Mouse (Mus musculus) cerebral cortex, adult 2 months (tissue): ENCODE data around the gene Ubxn7.

Experiments
- WGBS: fragments of 180-500 bp; shearing (Covaris S2); methylation state at CpG from one replicate; pipeline ENCODE4 v1.1.7; 2018; 5-methylcytosine and 5-hydroxymethylcytosine counted together

The Ubxn7 gene

DNA sequence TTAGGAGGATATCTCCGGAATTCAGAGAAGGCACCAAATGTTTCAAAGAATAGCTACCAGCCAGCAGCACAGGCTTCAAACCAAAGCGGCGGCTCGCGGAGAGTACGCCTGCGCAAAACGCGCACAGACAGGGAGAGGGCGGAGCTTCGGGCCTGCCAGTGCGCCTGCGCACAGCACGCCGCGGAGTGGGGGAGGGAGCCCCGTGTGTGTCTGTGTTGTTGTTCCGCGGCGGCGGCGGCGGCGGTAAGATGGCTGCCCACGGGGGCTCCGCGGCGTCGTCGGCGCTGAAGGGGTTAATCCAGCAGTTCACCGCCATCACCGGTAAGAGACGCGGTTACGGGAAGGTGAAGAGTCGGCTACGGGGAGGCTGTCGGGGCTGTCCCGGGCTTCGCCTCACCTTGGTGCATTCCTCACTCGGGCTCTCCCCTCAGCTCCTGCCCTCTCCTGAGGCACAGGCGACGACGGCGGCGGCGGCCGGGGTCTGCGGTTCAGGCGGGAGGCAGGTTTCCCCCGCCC lies at the start of gene Ubxn7:
Ubxn7 (plus strand) TSS at position 218 of the 516 bp plus-strand sequence.
- under 1% methylated on average over 52 of the region's 52 CpGs for WGBS

DNA sequence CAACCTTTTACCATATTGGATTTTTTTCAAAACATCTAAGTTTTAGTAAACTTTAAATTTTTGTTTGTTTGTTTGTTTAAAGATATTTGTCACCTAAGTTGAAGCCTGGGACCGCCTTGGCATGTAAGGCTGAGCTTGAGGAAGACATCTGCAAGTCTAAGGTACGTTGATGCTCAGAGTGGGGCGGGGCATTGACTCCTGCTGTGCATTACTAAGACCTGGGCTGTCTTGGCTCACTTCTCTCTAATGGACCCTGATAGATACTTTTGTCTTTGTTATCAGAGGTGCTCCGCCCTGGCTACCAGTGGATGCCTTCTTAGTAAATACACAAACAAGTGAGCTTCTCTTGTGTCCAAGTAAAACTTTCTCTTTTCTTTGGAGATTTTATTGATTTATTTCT lies 40.2 kb upstream of the Ubxn7 start:
- 96% methylated on average over 4 of the region's 4 CpGs for WGBS

DNA sequence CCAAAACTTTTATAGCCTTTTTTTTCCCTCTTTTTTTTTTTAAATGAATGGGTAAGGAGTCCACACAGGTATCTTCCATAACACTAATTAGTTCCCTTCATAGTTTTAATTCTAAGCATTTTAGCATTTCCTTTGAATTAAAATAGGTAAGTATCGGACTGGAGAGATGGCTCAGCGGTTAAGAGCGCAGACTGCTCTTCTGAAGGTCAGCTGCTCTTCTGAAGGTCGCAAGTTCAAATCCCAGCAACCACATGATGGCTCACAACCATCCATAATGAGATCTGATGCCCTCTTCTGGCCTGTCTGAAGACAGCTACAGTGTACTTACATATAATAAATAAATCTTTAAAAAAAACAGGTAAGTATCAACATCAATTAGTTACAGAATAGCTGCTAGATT lies 32.4 kb upstream of the Ubxn7 start:
- 98% methylated on average over 4 of the region's 4 CpGs for WGBS

DNA sequence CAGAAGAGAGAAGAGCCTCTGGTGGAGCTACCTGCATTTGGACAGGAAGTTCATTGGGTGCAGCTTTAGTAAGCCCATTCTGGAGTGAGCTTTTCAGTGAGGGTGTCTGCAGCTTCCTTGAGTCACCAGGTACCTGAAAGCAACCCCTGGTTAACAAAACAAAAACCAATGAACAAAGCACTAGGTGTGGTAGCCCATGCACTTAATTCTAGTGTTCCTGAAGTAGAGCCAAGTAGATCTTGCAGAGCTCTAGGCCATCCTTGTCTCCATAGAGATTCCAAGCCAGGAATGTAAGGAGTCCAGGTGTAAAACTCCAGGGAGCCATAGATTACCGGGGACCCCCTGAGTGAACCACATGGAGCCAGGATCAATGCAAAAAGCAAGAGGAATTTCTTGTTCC lies 29.0 kb upstream of the Ubxn7 start:
- WGBS: 48% methylated on average over 1 of the region's 1 CpGs

DNA sequence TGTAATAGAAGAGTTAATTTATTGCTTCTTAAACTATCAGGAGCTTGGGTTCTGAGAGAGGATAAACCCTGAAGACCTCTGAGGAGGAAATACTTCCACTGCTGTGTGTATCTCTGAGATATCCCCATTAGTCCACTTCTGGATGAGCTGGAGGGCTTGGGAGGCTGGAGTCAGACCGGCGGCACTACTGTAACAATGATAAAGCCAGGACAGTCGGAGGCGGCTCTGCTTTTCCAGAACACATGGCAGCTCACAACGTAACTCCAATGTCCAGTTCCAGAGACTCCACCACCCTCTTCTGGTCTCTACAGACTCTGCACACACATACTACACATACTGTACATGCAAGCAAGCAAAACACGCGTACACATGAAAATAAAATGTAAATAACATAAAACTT lies 28.2 kb upstream of the Ubxn7 start:
- WGBS: 98% methylated on average over 7 of the region's 7 CpGs

DNA sequence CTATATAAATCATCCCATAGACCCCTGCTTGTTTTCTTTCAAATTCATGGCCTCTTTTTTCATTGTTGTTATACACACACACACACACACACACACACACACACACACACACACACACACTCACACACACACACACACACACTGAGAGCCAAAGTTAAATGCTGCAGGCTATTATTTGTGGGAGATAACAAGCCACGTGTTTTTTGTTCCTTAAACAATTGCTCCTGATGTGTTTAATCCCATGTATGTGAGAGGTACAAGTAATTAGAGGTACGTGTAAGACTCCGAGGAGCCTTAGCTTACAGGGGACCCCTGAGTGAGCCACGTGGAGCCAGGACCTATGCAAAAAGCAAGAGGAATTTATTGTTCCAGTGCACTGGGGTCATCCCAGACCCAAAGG lies 20.1 kb upstream of the Ubxn7 start:
- 71% methylated on average over 4 of the region's 4 CpGs for WGBS

DNA sequence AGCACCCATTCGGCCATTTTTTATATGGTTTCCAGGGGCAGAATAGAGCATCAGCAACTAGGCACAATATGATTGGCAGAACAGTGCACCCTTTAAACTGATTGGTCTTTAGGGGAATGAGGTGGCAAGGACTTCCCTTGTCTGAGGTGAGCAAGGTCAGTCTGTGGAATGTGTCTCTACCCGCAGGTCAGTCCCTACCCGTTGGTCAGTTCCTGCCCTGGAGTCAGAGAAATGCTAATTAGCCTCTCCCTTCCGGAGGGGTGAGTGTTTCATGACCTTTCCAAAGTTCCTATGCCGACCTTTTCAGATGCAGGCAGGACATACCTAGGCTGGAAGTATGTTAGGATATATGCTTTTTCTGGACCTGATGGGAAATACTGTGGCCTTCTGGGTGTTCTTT lies 19.7 kb upstream of the Ubxn7 start:
- 73% methylated on average over 5 of the region's 5 CpGs for WGBS

DNA sequence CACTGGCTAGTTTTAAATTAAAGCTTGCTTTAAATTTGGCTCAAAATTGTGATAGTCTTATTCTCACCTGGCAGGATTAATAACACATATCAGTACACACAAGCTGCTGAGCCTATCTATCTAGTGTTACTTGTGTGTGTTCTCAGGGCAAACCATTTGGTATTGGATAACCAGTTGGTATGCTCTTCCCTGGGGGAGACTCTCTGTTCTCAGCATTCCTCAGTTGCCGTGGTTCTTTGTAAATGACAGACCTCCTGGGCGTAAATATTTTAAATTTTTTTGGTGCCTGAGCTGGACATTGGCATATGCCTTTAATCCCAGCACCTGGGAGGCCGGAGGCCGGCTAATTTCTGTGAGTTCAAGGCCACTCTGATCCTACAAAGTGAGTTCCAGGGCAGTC lies 19.2 kb upstream of the Ubxn7 start:
- WGBS: 91% methylated on average over 4 of the region's 4 CpGs

DNA sequence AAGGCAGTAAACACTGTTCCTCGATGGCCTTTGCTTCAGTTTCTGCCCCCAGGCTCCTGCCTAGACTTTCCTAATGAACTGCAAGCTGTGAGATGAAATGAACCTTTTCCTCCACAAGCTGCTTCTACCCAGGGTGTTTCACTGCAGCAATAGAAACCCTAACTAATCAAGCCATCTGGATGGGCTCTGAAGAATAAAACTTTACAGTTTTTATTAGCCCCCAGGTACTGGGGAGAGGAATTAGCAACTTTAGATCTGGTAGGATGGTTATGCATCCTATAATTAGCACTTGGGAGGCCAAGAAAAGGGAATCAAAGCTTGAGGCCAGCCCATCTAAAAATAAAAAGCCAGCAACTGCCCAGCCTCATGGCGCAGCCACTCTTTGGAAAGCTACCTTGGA lies 15.5 kb upstream of the Ubxn7 start:
- 72% methylated on average over 2 of the region's 2 CpGs for WGBS

DNA sequence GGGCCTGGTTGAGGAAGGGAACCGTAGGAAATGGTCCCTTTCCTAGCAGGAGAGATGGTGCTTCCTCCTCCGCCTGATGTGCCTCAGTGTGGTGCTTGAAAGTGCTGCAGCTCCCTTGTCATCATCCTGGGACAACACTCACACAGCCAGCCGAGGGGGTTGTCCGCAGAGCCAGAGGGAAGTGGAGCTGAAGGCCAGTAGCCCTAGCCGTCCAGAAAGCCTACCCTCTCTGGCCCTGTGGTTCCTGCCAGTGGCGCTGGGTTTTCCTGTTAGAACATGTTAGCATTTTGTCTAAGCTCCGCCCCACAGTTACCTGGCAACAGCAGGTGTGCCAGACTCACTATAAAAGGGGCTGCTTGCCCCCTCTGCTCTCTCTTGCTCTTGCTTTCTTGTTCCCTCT lies 8.1 kb upstream of the Ubxn7 start:
- WGBS: 42% methylated on average over 7 of the region's 7 CpGs

DNA sequence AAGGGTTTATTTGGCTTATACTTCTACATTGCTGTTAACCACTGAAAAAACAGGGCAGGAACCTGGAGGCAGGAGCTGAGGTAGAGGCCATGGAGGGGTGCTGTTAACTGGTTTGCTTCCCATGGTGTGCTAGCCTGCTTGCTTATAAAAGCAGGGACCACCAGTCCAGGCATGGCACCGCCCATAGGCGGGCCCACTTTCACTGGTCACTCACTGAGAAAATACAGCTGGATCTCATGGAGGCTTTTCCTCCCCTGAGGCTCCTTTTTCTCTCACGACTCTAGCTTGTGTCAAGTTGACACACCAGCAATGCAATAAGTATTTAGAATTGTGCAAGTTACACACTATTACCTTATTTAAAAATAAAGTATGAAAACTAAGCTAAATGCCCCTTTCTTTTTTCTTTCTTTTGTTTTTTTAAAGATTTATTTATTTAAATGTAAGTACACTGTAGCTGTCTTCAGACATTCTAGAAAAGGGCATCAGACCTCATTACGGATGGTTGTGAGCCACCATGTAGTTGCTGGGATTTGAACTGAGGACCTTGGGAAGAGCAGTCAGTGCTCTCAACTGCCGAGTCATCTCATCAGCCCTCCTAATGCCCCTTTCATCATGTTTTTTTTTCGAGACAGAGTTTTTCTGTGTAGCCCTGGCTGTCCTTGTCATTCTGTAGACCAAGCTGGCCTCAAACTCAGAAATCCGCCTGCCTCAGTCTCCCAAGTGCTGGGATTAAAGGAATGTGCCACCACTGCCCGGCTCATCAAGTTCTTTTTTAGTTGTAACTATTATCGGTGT lies 984 bp upstream of the Ubxn7 start:
- WGBS: 55% methylated on average over 9 of the region's 9 CpGs

DNA sequence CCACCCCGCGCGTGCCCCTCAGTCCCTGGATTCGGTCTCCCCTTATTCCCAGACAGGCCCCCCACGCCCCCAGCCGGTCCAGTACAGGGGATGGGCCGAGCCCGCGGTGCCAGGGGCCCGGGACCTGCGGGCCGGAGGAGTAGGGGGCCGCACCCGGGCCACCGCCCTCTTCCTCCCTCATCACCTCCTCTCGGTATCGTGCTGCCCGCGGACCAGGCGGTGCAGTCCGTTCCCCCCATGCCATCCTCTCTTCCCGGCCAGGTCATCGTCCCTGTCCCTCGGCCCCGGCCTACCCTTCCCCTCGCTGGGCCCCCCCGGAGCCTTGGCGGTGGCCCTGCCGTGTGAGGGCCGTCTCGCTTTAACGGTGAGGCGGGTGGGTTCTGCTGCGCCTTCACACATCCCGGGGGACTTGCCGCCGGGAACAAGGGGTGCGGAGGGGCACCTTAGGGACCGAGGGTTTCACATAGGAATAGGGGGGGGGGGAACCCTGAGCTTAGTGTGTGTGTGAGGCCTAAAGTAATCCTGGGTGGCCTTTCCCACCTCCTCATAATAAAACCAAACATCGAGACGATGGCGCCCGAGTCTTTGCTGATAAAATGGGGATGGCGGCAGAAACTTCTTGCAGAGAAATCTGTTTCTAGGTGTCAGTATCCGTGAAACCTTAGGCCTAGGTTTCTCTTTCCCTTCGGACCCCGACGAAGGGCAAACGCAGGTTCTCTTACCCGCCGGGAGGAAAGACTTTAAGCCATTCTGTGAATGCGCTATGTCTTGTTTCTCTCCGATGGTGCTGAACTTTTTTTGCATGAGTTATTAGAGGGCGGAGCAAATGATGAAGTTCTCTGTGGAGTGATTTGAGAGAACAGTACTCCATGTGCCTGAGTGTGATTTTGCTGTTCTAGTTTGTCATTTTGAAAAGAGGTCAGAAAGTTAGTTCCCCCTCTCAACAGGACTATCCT lies 777 bp downstream of the Ubxn7 start:
- under 1% methylated on average over 53 of the region's 54 CpGs for WGBS

DNA sequence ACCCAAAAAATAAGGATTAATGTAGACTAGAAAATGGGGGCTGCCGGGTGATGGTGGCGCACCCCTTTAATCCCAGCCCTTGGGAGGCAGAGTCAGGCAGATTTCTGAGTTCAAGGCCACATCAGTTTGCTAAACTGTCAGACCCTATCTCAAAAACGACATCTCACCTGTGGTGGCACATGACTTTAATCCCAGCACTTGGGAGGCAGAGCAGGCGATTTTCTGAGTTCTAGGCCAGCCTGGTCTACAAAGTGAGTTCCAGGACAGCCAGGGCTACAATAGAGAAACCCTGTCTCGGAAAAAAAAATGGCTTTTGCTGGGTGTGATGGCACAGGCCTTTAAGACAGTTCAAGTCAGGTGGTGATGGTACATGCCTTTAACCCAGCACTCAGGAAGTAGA lies 3.1 kb downstream of the Ubxn7 start:
- 95% methylated on average over 5 of the region's 5 CpGs for WGBS

DNA sequence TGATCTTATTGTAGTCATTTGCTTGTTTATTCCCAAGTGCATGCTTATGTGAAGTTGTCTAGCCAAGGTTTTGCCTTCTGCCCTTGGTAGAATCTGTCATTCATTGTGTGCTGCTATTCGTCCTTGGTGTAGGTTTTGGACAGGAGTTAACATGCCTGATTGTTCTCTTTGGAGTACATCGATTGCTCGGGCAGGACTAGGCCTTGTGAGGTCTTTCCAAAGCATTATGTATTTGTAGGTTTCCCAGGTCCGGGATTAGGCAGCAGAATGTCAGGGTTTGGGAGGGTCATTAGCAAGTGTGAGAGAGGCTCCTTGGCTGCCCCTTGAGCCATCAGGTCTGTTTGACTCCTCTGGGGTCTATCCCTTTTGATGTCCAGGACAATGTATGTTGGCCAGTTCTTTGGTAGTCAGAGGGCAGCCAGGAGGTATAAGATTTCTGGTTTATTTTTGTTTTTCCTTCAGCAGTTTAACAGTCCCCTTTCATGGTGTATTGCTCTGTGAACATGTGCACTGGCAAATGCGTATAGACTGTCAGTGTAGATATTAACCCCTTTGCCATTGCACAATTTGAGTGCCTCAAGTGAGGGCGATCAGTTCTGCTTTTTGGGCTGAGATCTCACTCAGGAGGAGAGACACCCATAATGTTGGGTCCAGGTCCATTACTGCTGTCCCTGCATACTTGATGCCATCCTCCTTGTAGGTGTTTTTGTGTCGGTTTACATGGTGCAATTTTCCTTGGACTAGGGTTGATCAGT lies 4.1 kb downstream of the Ubxn7 start:
- WGBS: 68% methylated on average over 7 of the region's 7 CpGs

DNA sequence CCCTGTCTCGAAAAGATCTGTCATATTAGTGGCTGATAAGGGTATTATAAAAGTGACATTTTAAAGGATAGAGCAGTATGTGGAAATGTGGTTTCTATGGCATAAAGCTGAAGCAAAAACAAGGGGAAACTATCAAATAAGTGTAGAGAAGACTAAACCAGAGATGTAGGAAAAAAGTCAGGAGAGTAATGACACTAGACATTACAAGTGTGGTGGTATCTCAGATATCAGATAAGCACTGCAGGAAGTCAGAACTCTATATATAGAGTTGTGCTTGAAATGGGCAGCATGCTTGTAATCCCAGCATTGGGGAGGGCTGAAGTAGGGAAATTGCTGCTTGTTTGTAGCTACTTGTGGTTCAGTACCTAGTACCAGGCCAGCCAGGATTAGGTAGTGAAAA lies 8.4 kb downstream of the Ubxn7 start:
- WGBS: 89% methylated on average over 1 of the region's 1 CpGs

DNA sequence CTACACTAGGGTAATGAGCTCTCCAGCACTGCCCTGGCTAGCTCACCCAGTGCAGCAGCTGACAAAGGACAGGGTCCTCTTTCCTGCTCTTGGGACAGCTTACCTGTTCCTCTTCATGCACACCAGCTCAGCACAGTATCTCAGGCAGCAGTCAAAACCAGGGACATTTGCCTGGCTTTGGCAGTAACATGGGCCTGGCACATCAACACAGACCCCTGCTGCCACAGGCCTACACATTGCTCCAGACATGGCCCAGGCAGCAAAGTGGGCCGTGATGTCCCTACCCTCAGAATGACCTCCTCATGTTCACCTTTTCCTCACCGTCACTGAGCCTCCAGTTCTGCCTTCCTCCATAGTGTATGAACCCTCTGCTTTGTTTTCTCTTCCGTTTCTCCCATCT lies 18.7 kb downstream of the Ubxn7 start:
- WGBS: 89% methylated on average over 3 of the region's 3 CpGs

DNA sequence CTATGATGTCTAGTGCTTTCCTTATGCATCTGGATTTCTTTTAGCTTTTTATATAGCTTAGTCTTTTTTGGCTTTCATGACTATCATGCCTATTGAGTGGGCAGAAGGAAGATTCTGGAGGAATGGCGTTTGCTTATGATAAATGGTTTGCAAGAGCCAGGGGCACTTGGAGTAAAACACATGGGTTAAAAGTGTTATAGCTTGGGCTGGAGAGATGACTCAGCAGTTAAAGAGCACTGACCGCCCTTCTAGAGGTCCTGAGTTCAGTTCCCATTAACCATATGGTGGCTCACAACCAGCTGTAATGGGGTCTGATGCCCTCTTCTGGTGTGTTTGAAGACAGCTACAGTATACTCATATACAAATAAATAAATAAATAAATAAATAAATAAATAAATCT lies 31.5 kb downstream of the Ubxn7 start:
- 66% methylated on average over 2 of the region's 2 CpGs for whole genome bisulfite sequencing

DNA sequence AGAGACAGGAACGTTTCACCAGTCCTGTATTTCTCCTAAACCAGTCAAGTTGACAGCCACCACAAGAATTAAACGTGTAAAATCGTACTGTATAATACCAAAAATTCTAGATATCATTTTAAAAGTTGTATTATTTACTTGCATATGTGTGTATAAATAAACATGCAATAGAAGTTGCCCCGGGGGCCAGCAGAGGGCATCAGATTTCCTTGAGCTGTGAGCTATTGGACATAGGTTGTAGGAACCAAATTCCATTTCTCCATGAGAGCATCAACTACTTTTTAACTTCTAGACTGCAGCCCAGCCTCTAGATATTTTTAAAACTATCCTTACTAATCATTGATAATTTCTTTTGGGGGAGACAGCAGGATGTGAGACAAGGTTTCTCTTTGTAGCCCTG lies 39.3 kb downstream of the Ubxn7 start:
- WGBS: 86% methylated on average over 4 of the region's 4 CpGs

DNA sequence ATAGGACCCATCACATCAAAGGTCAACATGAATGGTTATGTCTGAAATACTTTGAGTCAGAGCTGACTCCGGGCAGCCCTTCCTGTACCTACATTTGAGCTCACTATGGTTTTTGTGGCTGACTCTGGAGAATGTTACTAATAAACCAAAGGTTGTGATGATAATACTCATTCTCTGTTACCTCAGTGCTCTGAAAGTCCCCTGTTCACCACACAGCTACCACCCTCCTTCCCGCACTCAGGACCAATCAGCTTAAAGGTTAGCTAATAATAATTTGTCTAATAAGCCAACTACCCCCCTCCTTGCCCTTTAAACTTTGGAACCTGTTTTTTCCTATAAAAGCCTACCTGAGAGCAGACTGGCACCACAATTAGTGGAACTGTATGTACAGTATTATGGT lies 47.5 kb downstream of the Ubxn7 start:
- WGBS: 95% methylated on average over 2 of the region's 2 CpGs

DNA sequence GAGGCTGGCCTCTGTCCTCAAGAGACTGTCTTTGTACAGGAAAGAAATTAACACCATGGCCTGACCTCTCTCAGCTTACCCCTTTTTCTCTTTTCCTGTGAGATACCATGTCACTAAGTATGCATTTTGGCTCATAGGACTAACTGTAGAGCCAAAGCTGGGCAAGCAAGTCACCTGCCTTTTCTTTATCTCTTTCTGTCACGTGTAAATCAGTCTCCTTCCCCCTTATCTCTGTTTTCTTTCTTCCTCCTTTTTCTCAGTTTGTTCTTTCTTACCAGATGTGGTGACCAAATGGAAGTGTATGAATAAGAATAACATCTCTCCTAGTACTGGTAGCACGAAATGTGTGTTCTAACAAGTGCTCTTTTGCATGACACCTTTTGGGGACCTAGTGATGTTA lies 52.8 kb downstream of the Ubxn7 start:
- 88% methylated on average over 2 of the region's 2 CpGs for WGBS

DNA sequence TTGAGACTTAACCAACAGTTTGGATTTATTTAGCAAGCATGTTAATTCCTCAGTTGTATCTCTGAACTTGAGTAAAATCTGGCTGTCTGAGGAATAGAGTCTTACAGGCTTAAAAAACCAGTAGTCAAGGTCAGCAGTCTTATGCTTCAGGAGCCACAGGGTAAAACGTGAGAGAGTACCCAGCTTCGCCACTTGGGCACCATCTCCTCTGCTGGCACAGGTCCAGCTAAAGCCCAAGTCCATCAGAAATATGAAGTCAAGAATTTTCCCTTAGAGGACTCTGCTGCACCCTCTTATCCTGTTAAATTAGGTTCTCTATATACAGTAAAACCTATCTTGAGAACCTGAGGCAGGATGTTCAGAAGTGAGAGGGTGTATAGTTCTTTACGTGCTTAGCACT lies 54.8 kb downstream of the Ubxn7 start:
- 72% methylated on average over 3 of the region's 3 CpGs for WGBS

DNA sequence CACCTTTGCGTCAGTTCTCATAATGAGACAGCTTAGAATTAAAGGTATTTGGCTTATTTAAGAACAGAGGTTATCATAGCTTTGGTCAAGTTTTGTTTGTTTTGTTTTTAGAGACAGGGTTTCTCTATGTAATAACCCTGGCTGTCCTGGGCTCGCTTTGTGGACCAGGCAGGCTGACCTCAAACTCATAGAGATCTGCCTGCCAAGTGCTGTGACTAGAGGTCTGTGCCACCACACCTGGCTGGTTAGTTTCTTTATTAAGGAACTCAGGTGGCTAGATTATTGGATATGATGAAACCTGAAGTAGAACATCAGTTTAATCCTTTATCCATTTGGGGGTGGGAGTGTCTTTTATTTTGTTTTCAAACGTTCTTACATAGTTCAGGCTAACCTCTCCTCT lies 57.8 kb downstream of the Ubxn7 start:
- 86% methylated on average over 3 of the region's 3 CpGs for WGBS
